Mouse (Mus musculus) spleen, adult 2 months (tissue): ENCODE results near the gene Hoxa9.

Source experiments
- CTCF ChIP-seq: fragments of 200-500 bp; IDR thresholded peaks from 2 replicates; pipeline ENCODE4 v1.5.1; 2011; ENCODE audit warnings: mild to moderate bottlenecking, inconsistent platforms; ENCODE audit not compliant: insufficient read depth, insufficient read length, insufficient replicate concordance; ENCODE audit errors: extremely low read depth
- POLR2A ChIP-seq: fragments of 200-500 bp; IDR thresholded peaks from 2 replicates; pipeline ENCODE4 v1.6.1; 2011; ENCODE audit warnings: low read depth, low read length, inconsistent platforms

DNA sequence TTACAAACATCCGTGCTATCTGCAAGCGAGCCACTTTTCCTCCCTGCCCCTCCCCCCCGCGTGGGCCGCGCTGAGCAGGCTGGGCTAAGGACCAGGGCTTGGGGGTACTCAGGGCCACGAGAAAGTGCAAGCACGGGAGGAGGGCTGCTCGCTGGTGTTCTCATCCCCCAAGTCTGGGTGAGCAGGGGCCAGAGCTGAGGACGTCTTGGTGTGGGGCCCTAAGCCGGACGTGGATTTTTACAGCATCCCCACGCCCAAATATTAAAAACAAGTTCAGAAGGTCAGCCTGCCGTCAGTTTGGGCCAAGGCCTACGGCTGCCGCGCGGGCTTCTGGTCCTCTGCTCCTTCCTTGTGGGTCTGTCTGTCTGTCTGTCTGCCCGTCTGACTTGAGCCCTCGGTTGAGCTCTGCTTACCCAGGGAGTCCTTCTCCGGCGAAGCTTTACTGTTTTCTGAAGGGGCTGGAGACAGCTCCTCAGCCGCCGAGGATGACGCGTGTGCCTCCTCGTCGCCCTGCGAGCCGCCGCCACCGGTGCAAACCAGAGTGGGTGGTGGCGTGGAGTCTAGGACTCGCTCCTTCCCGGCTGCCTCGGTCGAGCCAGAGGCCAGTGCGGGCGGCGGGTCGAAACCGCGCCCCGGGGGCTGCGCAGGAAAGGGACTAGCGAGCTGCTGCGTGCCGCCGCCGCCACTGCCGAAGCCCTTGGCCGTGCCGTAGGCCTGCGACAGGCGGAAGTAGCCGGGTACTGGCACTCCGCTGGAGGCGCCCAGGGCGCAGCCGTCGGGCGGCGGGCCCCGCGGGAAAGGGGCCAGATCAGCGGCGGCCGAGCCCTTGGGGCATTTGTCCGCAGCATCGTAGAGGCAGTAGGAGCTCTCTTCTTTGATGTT lies 2.9 kb upstream of the Hoxa9 start:
- TF ChIP-seq POLR2A (no peak), CTCF (no peak)
